17 mouse cellular contexts compared by ENCODE assay signal in genomic region chr5:28710517-28710916, GRCm38 (mm10).
"Had no signal": no experiment of that assay in that cellular context is flagged by ENCODE, and none has a peak within 500 bp of the region (broad histone marks: within the 10 kb centered on the region; RNA-seq: fewer than 3 reads in every experiment).

No protein-coding gene starts in this region.

- H3K27me3 ChIP-seq: neural tube, embryonic 12.5 days; neural tube, embryonic 13.5 days; neural tube, embryonic 15.5 days; stomach, embryonic 15.5 days had no signal

- H3K27ac ChIP-seq: neural tube, embryonic 12.5 days; neural tube, embryonic 13.5 days; neural tube, embryonic 15.5 days; stomach, embryonic 15.5 days; stomach, postnatal 0 days had no signal

- H3K4me1 ChIP-seq: neural tube, embryonic 12.5 days; neural tube, embryonic 13.5 days; neural tube, embryonic 15.5 days; stomach, embryonic 15.5 days had no signal

- H3K4me3 ChIP-seq: neural tube, embryonic 12.5 days; neural tube, embryonic 13.5 days; neural tube, embryonic 15.5 days; stomach, embryonic 15.5 days had no signal

- DNase-seq: retina, postnatal 1 day; right cerebral cortex, adult 18-20 months; right cerebral cortex, postnatal 14 days; right cerebral cortex, postnatal 25 days; right cerebral cortex, postnatal 4 days; spleen, adult 18-20 months; thymus, adult 18-20 months; thymus, adult 2 months; thymus, postnatal 14 days; thymus, postnatal 25 days; thymus, postnatal 36 days; thymus, postnatal 4 days had no signal

- H3K9me3 ChIP-seq: neural tube, embryonic 12.5 days; neural tube, embryonic 13.5 days; neural tube, embryonic 15.5 days; stomach, embryonic 15.5 days had no signal

- H3K9ac ChIP-seq: neural tube, embryonic 12.5 days; neural tube, embryonic 13.5 days; neural tube, embryonic 15.5 days; stomach, embryonic 15.5 days had no signal

- H3K4me2 ChIP-seq: neural tube, embryonic 12.5 days; neural tube, embryonic 13.5 days; neural tube, embryonic 15.5 days; stomach, embryonic 15.5 days had no signal

- H3K36me3 ChIP-seq: neural tube, embryonic 12.5 days; neural tube, embryonic 13.5 days; neural tube, embryonic 15.5 days; stomach, embryonic 15.5 days had no signal
